Mouse (Mus musculus) mouse trophoblast stem cell (cell line): ENCODE measurements around the gene Sik3.
"Not testable (repeated sequence)": the region's sequence is repeated elsewhere in the genome, so short reads cannot be mapped to it uniquely, and the experiment has no call there.

Experiments
- in situ Hi-C, 2 experiments: fragments of 300-500 bp; cut with MseI, MboI; formaldehyde crosslinking; loops; 2 replicates in 1 of 2; 3 replicates in 1 of 2; pipeline ENCODE4 v1.15.1; 2025

Gene Sik3

GRCm38 (mm10) chr9:46053014-46053666 lies 40.5 kb downstream of the Sik3 start:
- in situ Hi-C loops: no loop called here

- in situ Hi-C loops: no loop called here
Measured at GRCm38 (mm10) chr9:46058065-46058464, 45.4 kb downstream of the Sik3 start.

- in situ Hi-C loops: no loop called here
Measured at GRCm38 (mm10) chr9:46060249-46060648, 47.6 kb downstream of the Sik3 start.

DNA sequence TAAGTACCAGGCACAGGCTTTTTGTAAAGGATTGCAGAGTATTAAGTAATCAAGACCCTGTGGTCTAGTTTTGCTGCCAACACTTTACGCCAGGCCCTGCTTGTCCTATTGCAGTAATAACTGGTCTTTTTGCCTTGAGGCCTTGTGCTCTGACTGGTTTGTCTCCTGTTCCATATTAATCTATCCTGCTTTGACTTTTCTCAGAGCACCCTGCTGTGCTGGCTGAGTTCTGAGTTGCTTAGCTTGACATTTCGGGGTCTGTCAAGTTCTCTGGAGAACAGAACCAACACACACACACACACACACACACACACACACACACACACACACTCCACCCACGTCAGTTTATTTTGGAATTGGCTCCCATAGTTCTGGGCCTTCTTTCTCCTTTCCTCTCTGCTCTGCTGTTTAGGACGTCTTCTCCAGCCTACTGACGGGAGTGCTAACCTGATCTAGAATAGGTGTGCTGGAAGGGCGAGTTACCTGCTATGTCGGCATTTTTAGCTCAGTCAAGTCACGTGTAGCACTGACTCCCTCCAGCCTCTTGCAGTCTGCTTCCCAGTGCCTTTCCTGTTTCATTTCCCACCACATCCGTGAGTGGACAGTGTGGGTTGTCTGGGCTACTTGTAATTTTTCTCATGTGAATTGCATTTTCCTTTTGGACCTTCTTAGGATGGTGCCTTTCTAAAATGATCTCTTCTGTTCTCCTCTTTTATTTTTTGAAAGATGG lies 49.2 kb downstream of the Sik3 start:
- in situ Hi-C loops: no loop called here

DNA sequence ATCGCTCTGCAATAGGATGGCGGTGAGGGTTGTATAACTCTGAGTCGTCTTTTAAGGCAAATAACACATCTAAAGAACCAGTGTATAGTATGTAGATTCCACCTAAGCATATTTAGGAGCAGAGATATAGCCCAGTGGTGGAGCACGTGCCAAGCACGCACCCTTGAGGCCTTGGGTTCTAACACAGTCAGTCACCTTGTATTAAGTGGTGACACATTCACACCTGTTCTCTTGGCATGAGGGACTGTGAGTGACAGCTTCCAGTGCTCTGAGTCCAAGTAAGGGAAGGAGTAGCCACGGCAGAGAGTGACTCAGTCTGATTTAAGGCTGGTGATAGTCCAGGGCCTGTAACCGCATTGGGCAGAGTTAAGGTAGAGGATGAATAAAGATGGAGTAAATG lies 51.7 kb downstream of the Sik3 start:
- in situ Hi-C loops: no loop called here

DNA sequence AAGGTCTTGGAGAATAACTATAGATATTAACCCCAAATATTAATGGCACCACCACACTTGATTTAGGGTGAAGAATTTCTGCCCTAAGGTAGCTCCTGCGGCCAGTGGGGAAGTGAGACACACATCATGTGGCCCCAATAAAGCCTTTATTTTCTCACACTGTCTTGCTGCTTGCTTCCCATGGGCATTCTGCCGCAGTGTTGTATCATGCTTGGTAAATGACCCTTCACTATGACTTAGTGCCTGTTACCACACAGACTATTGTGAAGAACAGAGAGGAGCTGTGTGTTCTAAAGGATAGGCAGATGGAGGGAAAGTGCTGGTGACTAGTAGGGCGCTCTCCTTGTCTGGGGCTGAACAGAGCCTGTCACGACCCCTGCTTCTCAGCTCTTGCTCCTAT lies 54.1 kb downstream of the Sik3 start:
- in situ Hi-C loops: no loop called here

- in situ Hi-C loops: no loop called here
Measured at GRCm38 (mm10) chr9:46067691-46068090, 55.1 kb downstream of the Sik3 start.

DNA sequence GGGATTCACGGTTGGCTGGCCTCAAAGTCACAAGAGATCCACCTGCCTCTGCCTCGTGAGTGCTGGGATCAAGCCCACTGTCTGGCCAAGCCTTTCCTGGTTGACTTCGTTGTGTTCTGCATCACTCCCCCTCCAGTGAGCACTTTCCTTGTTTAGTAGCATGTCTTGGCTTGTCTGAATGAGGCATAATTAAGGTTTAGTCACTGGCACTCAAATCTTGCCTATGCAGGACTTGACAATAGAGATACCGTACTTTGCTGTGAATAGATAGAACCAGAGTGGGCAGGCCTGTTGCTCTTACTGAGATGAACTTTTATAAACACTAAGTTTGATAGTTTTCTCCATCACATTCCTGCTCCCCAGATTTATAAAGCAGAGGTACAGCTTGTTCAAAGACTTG lies 56.4 kb downstream of the Sik3 start:
- in situ Hi-C loops: no loop called here

GRCm38 (mm10) chr9:46072101-46072835 lies 59.6 kb downstream of the Sik3 start:
- in situ Hi-C loops: no loop called here

- in situ Hi-C loops: no loop called here
Measured at GRCm38 (mm10) chr9:46073443-46073842, 60.8 kb downstream of the Sik3 start.

GRCm38 (mm10) chr9:46075578-46075977 lies 63.0 kb downstream of the Sik3 start:
- in situ Hi-C loops: no loop called here

DNA sequence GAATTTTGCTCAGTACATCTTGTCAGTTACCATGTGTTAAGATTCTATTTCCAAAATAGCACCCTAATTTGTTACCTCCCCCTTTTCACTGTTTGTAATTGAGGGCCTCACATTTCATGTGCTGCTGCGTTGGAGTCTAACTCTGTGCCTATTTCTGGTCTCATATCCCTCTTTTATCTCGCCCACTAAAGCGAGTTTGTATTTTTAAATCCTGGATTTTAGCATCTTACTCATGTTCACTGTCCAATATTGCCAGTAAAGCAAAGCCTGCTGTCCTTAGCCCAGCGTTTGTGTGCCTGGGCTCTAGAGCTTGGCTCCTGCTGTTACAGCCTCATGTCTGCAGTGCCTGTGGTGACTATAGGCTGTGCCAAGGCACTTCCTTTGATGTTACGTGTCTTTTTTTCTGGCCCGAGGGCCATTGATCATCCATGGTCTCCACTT lies 69.8 kb downstream of the Sik3 start:
- in situ Hi-C loops: no loop called here

DNA sequence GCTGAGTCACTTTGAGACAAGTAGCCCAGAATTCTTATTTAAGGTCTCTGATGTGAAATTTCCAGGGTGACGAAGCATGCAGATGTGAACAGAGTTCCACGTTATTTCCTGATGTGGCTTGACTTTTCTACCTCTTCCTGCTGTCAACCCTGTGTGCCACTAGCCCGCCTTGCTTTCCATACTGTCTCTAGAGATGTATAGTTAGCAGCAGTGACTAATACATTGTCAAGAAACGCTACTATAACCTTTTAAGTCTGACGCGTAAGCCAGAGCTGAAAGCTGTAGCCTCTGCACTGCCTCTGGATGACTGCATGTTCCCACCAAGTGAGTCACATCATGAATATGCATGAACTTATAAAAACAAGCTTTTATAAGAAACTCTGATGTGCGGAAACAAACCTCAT lies 70.9 kb downstream of the Sik3 start:
- in situ Hi-C loops: no loop called here

DNA sequence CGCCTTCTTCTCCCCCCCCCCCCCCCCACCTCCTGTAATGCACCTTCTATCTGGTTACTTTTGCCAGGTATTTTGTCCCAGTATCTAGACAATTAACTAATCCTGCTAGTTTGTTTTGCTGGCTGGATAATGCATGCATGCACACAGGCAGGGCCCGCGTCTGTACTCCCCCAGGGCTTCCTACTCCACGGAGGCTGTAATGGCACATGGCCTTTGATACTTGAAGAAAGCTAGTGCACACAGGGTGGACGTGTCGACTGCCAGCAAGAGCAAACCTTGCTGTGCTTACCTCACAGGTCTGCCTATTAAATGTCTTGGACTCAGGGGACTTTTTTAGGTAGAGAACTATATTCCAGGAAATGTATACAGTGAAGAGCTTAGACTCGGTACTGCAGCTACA lies 73.3 kb downstream of the Sik3 start:
- in situ Hi-C loops: no loop called here

- in situ Hi-C loops: no loop called here
Measured at GRCm38 (mm10) chr9:46086826-46087225, 74.2 kb downstream of the Sik3 start.

DNA sequence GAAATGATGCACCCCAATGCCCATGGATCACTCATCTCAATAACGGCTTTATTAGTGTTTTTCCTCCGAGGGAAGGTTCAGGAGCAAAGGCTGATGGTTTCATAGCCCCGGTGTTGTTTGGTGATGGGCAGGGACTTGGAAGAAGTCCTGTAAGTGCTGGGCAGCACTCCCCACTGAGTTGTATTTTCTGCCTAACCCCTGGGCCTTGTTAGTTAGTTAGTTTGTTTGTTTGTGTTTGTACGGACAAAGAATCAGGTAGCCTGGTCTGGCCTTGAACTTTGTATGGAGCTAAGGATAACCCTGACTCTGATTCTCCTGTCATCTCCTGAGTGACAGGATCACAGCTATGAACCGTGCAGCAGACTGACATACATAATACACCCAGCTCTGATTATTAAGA lies 74.8 kb downstream of the Sik3 start:
- in situ Hi-C loops: no loop called here

DNA sequence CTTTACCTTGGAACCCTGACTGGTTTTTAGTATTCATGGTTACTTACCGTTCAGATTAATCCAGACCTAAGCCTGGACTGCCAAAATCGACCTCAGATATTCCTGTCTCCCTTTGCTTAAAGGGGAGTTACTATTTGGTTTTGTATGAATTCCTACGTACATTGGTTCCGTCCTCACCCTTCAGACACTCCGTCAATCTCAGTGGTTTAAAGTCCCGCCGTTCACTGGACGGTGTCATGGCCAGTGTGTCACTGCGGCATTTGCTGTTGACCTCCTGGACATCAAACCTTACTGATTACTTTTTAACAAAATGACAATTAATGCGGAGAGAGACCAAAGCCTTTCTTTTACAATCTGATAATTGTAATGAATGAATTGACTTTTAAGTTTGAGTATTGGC lies 76.1 kb downstream of the Sik3 start:
- in situ Hi-C loops: no loop called here

- in situ Hi-C loops: no loop called here
Measured at GRCm38 (mm10) chr9:46090066-46090465, 77.4 kb downstream of the Sik3 start.

- in situ Hi-C loops: not testable (repeated sequence)
Measured at GRCm38 (mm10) chr9:46091157-46091556, 78.5 kb downstream of the Sik3 start.

GRCm38 (mm10) chr9:46092633-46093032 lies 80.0 kb downstream of the Sik3 start:
- in situ Hi-C loops: no loop called here

- in situ Hi-C loops: no loop called here
Measured at GRCm38 (mm10) chr9:46098360-46098985, 85.9 kb downstream of the Sik3 start.

- in situ Hi-C loops: no loop called here
Measured at GRCm38 (mm10) chr9:46099107-46099506, 86.5 kb downstream of the Sik3 start.
